Mouse (Mus musculus) G1E (cell line): ENCODE results near the gene Fezf1. TPM values are rescaled to one million over a fixed set of nuclear protein-coding genes. Genes with fewer than 3 reads are reported as not detected.

Experiments
- ATAC-seq: 2 replicates; pipeline ENCODE4 v1.8.0; 2016; ENCODE audit warnings: mild to moderate bottlenecking; ENCODE audit not compliant: insufficient number of reproducible peaks, poor library complexity, low FRiP score, severe bottlenecking; ENCODE audit errors: extremely low read depth
- DNase-seq: peaks from one replicate; pipeline ENCODE4 v3.0.0; 2012; ENCODE audit warnings: low spot score
- H3K27me3 ChIP-seq: 2 replicates; pipeline ENCODE4 v1.6.1; 2012; ENCODE audit warnings: mild to moderate bottlenecking, low read length, inconsistent platforms; ENCODE audit not compliant: insufficient read depth
- H3K36me3 ChIP-seq: replicated peaks from 2 replicates; pipeline ENCODE3; 2012; ENCODE audit warnings: mild to moderate bottlenecking, inconsistent platforms
- H3K4me1 ChIP-seq: 2 replicates; pipeline ENCODE4 v1.6.1; 2012; ENCODE audit warnings: low read depth, low read length, inconsistent platforms, mixed read lengths; ENCODE audit not compliant: insufficient read depth
- H3K4me3 ChIP-seq: 2 replicates; pipeline ENCODE4 v1.5.1; 2012; ENCODE audit warnings: low read depth, mild to moderate bottlenecking, inconsistent platforms, low read length, moderate library complexity, mixed read lengths
- H3K9me3 ChIP-seq: replicated peaks from 2 replicates; pipeline ENCODE4 v1.6.1; 2012; ENCODE audit warnings: inconsistent platforms
- CTCF ChIP-seq: IDR thresholded peaks from 2 replicates; pipeline ENCODE4 v1.5.1; 2012; ENCODE audit warnings: low read depth, low read length, inconsistent platforms, mixed read lengths
- GATA1 ChIP-seq: IDR thresholded peaks from 2 replicates; pipeline ENCODE4 v1.6.1; 2012; ENCODE audit warnings: borderline replicate concordance, low read length, inconsistent platforms, mixed read lengths
- GATA2 ChIP-seq: IDR thresholded peaks from 2 replicates; pipeline ENCODE4 v1.6.1; 2012; ENCODE audit warnings: low read depth, low read length, inconsistent platforms, borderline replicate concordance
- POLR2AphosphoS5 ChIP-seq: IDR thresholded peaks from 2 replicates; pipeline ENCODE4 v1.6.1; 2012; ENCODE audit warnings: low read depth, low read length, inconsistent platforms; ENCODE audit not compliant: insufficient replicate concordance
- TAL1 ChIP-seq: conservative IDR thresholded peaks from 2 replicates; pipeline ENCODE4 v1.6.1; 2012; ENCODE audit warnings: low read depth, low read length, inconsistent platforms, mixed read lengths
- polyA plus RNA-seq: library from polyadenylated mRNA; stranded (reverse); fragments of >175 nt; gene quantifications from 2 replicates; pipeline ENCODE4 v1.2.3, GENCODE M21; 2012
- total RNA-seq, 2 experiments: library from RNA; stranded (forward) in 1 of 2; stranded (reverse) in 1 of 2; fragments of 200-1000 nt in 1 of 2; fragments of >200 nt in 1 of 2; fragmentation: Nextera tagmentation in 1 of 2; gene quantifications; 2 replicates each; pipeline ENCODE4 v1.2.3; 2014 to 2017

The Fezf1 gene
- total and polyA plus RNA-seq, 3 experiments: not detected

DNA sequence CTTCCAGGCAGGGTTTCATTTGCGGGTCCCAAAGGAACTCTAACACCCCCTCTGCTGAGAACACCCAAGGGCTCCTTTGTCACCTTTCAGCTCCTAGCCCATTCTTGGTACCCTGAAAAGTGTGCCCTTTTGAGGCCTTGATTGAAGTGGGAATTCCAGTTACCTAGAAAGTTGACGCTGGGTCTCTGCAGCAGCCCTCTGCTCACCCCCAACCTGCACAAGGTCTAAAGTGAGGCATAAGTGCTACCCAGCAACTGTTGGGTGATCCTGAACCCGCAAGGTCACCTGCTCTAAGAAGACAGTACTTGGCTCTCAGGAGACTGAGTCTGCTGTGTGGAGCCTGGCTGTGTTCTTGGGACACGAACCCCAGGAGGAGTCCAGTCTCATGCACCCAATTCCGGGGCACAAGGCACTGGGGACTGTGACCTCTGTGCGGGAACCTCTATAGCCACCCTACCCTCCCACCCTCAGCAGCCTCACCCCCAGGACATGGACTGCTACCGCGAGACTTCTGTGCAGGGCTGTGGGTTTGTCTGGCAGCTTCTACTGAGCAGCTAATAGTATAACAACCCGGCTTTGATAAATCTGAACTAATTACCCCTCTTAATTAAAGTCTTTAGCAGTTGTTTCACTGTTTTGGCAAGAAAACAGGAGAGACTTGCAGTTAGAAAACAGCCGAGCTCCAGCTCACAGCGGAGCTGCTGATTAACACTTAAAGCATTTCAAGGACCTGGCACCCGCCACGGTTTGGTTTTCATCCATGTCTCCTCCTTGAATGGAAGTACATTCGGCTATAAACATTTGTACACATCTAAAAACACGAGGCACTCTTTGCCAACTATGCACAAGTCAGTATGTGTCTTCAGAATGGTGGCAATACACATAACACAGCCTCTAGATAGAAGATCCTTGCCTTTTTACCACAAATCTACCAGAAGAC lies 4.1 kb downstream of the Fezf1 start:
- H3K4me1 ChIP-seq: no peaks in the 10 kb centered on the region
- no peak for DNase-seq
- H3K36me3 ChIP-seq: no peaks in the 10 kb centered on the region
- H3K27me3 ChIP-seq: peaks cover 18% of the 10 kb centered on the region; the same call in 1 of the 2 replicates
- ATAC-seq: no peak
- peaks cover 23% of the 10 kb centered on the region for H3K9me3 ChIP-seq
- TF ChIP-seq TAL1: no peak
- TF ChIP-seq CTCF: no peak
- TF ChIP-seq GATA1: no peak
- no peak for TF ChIP-seq GATA2
- no peak for TF ChIP-seq POLR2AphosphoS5
- no peak overlapping the region for H3K4me3 ChIP-seq

DNA sequence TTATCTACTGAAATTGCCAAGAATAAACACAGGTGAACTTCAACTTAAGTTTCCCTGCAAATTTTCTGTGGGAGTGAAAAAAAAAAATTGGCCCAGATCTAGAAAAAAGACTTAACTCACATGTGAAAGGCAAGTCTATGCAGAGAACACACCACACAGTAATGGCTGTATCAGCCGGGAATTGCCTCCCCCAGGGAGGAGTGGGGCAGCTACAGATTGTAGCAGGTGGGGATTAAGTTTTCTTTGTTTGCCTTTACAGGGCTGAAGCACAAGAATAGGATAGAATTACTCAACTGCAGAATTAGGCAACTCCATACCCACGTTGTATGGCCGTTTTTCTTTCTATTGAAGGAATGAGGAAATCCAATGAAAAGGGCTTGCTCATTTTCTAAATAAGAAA lies 36.7 kb downstream of the Fezf1 start:
- ATAC-seq (no peak), DNase-seq (no peak)
- Histone ChIP-seq H3K9me3 (no peaks in the 10 kb centered on the region), H3K4me3 (no peak overlapping the region), H3K36me3 (no peaks in the 10 kb centered on the region), H3K4me1 (no peaks in the 10 kb centered on the region), H3K27me3 (no peaks in the 10 kb centered on the region)
- TF ChIP-seq GATA1: no peak
- TF ChIP-seq GATA2: no peak
- no peak for TF ChIP-seq TAL1
- no peak for TF ChIP-seq CTCF
- no peak for TF ChIP-seq POLR2AphosphoS5

DNA sequence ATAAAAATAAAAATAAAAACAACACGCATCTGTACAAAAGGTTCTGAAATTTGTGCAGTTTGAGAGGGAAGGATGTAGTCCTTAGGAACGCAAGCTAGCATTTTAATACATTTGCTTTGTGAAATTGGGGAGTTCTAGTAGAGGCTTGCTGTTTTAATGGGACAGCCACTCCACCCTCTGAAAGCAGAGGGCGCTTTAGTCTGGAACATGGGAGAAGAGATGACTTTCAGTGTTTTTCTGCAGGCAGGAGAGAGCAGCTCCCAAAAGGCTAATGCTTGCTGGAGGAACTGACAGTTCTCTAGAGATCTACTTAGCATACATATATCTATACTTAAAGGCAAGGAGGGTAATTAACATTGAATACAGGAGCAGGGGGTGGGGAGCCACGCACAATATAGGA lies 40.4 kb downstream of the Fezf1 start:
- H3K36me3 ChIP-seq: no peaks in the 10 kb centered on the region
- no peak for ATAC-seq
- no peak for DNase-seq

DNA sequence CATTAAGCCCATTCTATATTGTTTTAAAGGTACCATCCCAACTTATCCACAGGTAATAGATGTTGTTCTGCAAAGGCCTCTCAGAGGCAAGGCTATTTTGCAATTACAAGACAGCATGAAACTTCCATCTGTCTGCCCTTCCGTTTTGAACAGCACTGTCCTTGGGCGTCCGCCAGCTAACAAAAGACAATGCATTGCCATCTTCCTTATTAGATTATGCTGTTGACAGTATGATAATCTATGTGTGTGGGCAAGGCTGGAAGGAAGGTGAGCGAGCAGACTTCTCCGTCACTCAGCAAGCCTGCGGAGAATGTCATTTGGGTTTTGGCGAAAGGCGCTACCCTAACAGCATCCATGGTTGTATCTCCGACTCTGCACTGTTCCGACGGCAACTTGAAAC lies 45.5 kb downstream of the Fezf1 start:
- no peaks in the 10 kb centered on the region for H3K9me3 ChIP-seq
- no peak for ATAC-seq

More for the DNA sequence above, 40.4 kb downstream of the Fezf1 start:
- Histone ChIP-seq H3K4me1 (no peaks in the 10 kb centered on the region), H3K4me3 (no peak overlapping the region), H3K27me3 (no peaks in the 10 kb centered on the region), H3K9me3 (no peaks in the 10 kb centered on the region)
- TF ChIP-seq GATA2: no peak
- TF ChIP-seq POLR2AphosphoS5: no peak
- TF ChIP-seq GATA1: no peak
- no peak for TF ChIP-seq TAL1
- TF ChIP-seq CTCF: no peak

More for the DNA sequence above, 45.5 kb downstream of the Fezf1 start:
- H3K27me3 ChIP-seq: no peaks in the 10 kb centered on the region
- TF ChIP-seq GATA2: no peak
- DNase-seq: no peak
- H3K4me1 ChIP-seq: no peaks in the 10 kb centered on the region
- H3K36me3 ChIP-seq: no peaks in the 10 kb centered on the region
- no peak overlapping the region for H3K4me3 ChIP-seq

Other genes starting within 250 kb of the Fezf1 start
- not detected in 2 replicates for gene Aass, start 115.4 kb downstream of the Fezf1 start, total RNA-seq (2014; fragmentation: Nextera tagmentation)
- gene Aass, start 115.4 kb downstream of the Fezf1 start, total RNA-seq (2017): not detected in 2 replicates
- gene Aass, start 115.4 kb downstream of the Fezf1 start, polyA plus RNA-seq: not detected in 2 replicates